Mouse (Mus musculus): Measurements from ENCODE around the gene Ubr3. TPM values are rescaled to one million over a fixed set of nuclear protein-coding genes. Genes with fewer than 3 reads are reported as not detected.

Ubr3 gene
- polyA plus RNA-seq, 1 experiment, result 63.2 TPM

DNA sequence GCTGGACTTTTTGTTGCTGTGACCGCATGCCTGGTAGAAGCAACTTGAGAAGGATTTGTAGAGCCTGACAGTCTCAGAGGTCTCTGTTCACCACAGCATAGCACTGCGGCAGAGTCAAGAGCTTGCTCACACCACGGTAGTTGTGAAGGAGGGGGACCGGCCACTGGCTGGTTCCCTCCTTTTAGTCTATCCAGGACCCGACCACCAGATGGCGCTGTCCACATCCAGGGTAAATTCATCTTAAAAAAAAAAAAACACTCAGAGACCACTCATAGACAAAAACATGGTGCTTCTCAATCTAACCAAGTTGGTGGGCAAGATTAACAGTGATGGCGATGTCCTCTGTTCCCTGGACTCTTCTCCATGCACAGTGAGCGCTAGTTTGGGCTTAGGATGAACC lies 140.2 kb downstream of the Ubr3 start:
- H3K27me3 ChIP-seq (ENCODE audit: control insufficient read depth, insufficient read depth, low read length), result no peaks in the 10 kb centered on the region
- no peaks in the 10 kb centered on the region for H3K4me1 ChIP-seq (ENCODE audit: control insufficient read depth, insufficient read depth, low read length)
- WGBS, result 79% methylated on average over 8 of the region's 8 CpGs
- TF ChIP-seq CTCF (IDR thresholded peaks at IDR 0.05; ENCODE audit: borderline replicate concordance, insufficient read depth, low read depth, low read length) (no peak), POLR2A (IDR thresholded peaks at IDR 0.05; ENCODE audit: borderline replicate concordance, insufficient read depth, low read length) (no peak)
- no peak overlapping the region for H3K27ac ChIP-seq (ENCODE audit: insufficient read depth, low read length)
- no peak for DNase-seq
- no peak overlapping the region for H3K4me3 ChIP-seq (replicated peaks; ENCODE audit: insufficient read depth, low read depth, low read length)

DNA sequence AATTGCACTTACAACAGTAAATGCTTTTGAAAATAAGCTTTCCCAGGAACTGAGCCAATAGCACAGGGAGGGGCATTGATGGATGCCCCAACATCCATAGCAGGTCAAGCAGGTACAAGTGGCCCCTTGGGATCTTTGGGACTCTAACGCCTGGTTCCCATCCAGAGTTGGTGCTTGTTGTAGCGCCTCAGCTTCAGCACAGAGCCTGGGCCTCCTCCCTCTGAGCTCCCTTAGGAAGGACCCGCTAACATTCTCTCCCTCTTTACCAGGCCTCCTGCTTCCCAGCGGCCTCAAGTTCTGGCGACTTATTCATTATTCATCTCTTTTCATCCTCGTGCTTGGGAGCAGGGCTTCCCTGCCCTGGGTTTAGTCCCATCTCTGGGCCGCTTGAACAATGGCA lies 141.7 kb downstream of the Ubr3 start, which contains the start of gene Myo3b:
TSS of gene Myo3b (plus strand) at position 375 of the 400 bp plus-strand sequence.
- WGBS, result 28% methylated on average over 7 of the region's 7 CpGs
- H3K4me1 ChIP-seq (ENCODE audit: control insufficient read depth, insufficient read depth, low read length), result no peaks in the 10 kb centered on the region
- no peak within 1 kb of the TSS for H3K4me3 ChIP-seq (replicated peaks; ENCODE audit: insufficient read depth, low read depth, low read length)
- H3K27ac ChIP-seq (ENCODE audit: insufficient read depth, low read length), result no peak within 1 kb of the TSS
- no peak for DNase-seq
- no peaks in the 10 kb centered on the region for H3K27me3 ChIP-seq (ENCODE audit: control insufficient read depth, insufficient read depth, low read length)
- TF ChIP-seq POLR2A (IDR thresholded peaks at IDR 0.05; ENCODE audit: borderline replicate concordance, insufficient read depth, low read length) (no peak), CTCF (IDR thresholded peaks at IDR 0.05; ENCODE audit: borderline replicate concordance, insufficient read depth, low read depth, low read length) (no peak)

DNA sequence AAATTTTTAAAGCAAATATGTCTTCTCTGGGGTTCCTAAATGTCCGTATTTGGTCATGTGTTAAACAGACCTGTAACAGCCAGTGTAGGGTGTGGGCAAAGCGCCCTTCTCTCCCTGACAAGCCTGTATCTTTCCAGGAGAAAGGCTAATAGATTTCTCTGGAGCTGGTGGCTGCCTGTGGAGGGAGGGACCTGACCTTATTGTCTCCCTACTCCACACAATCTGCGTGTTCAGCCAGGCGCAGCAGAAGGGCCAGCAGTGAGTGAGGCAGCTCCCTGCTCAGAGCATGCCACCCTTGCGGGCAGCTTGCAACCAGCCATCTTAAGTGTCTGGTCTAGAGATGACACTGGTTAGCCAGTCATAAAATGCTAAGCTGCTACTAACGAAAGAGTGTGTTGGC lies 147.4 kb downstream of the Ubr3 start:
- TF ChIP-seq POLR2A (IDR thresholded peaks at IDR 0.05; ENCODE audit: borderline replicate concordance, insufficient read depth, low read length), result no peak
- TF ChIP-seq CTCF (IDR thresholded peaks at IDR 0.05; ENCODE audit: borderline replicate concordance, insufficient read depth, low read depth, low read length), result no peak
- 21% methylated on average over 6 of the region's 6 CpGs for WGBS
- H3K27ac ChIP-seq (ENCODE audit: insufficient read depth, low read length), result no peak overlapping the region

GRCm38 (mm10) chr2:70047868-70048267 lies 150.8 kb downstream of the Ubr3 start:
- WGBS, result 84% methylated on average over 11 of the region's 11 CpGs

More for the DNA sequence above, 147.4 kb downstream of the Ubr3 start:
- Histone ChIP-seq H3K4me3 (replicated peaks; ENCODE audit: insufficient read depth, low read depth, low read length) (no peak overlapping the region), H3K27me3 (ENCODE audit: control insufficient read depth, insufficient read depth, low read length) (no peaks in the 10 kb centered on the region), H3K4me1 (ENCODE audit: control insufficient read depth, insufficient read depth, low read length) (no peaks in the 10 kb centered on the region)
- DNase-seq, result no peak

DNA sequence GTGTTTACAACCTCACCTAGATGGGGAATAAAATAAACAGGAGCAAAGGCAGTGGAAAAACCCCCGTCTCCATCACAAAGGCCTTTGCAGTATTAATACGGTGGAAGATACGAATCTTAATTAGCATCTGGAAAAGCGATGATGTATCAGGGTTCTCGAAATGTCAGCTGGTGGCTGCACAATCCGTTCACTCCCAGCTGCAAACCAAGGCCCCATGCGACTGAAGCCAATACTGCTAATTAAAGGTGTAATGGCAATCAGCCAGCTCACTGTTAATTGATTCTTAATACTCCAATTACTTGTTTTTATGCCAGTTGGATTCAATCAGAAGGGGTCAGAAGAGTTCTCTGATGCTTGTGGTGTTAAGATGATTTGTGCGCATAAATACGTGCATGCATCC lies 156.8 kb downstream of the Ubr3 start:
- 69% methylated on average over 9 of the region's 9 CpGs for WGBS
- Histone ChIP-seq H3K4me1 (ENCODE audit: control insufficient read depth, insufficient read depth, low read length) (no peaks in the 10 kb centered on the region), H3K27ac (ENCODE audit: insufficient read depth, low read length) (no peak overlapping the region), H3K4me3 (replicated peaks; ENCODE audit: insufficient read depth, low read depth, low read length) (no peak overlapping the region), H3K27me3 (ENCODE audit: control insufficient read depth, insufficient read depth, low read length) (no peaks in the 10 kb centered on the region)
- TF ChIP-seq CTCF (IDR thresholded peaks at IDR 0.05; ENCODE audit: borderline replicate concordance, insufficient read depth, low read depth, low read length) (no peak), POLR2A (IDR thresholded peaks at IDR 0.05; ENCODE audit: borderline replicate concordance, insufficient read depth, low read length) (no peak)
- DNase-seq, result no peak

More at GRCm38 (mm10) chr2:70047868-70048267, 150.8 kb downstream of the Ubr3 start:
- no peak overlapping the region for H3K4me3 ChIP-seq (replicated peaks; ENCODE audit: insufficient read depth, low read depth, low read length)
- no peak overlapping the region for H3K27ac ChIP-seq (ENCODE audit: insufficient read depth, low read length)
- no peak for DNase-seq
- H3K27me3 ChIP-seq (ENCODE audit: control insufficient read depth, insufficient read depth, low read length), result no peaks in the 10 kb centered on the region
- no peaks in the 10 kb centered on the region for H3K4me1 ChIP-seq (ENCODE audit: control insufficient read depth, insufficient read depth, low read length)
- TF ChIP-seq CTCF (IDR thresholded peaks at IDR 0.05; ENCODE audit: borderline replicate concordance, insufficient read depth, low read depth, low read length), result no peak
- no peak for TF ChIP-seq POLR2A (IDR thresholded peaks at IDR 0.05; ENCODE audit: borderline replicate concordance, insufficient read depth, low read length)

DNA sequence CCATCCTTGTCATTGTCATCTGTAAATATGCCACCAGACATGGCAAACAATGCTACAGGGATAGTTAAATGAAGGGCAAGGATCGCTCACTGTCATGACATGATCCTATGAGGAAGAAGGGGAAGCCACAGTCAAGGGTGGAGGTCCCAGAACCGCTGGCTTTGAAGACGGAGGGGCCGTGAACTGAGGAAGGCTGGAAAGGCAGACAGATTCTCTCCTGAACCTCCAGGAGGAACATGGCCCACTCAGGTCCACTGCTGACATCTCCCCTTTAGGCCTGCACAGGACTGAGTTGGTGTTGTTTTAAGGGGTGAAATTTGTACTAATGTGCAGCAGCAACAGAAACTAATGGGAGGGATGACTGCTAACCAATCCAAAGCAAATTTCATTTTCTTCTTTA lies 161.2 kb downstream of the Ubr3 start:
- no peaks in the 10 kb centered on the region for H3K4me1 ChIP-seq (ENCODE audit: control insufficient read depth, insufficient read depth, low read length)
- no peak overlapping the region for H3K27ac ChIP-seq (ENCODE audit: insufficient read depth, low read length)
- TF ChIP-seq CTCF (IDR thresholded peaks at IDR 0.05; ENCODE audit: borderline replicate concordance, insufficient read depth, low read depth, low read length) (no peak), POLR2A (IDR thresholded peaks at IDR 0.05; ENCODE audit: borderline replicate concordance, insufficient read depth, low read length) (no peak)
- 94% methylated on average over 4 of the region's 4 CpGs for WGBS
- no peak overlapping the region for H3K4me3 ChIP-seq (replicated peaks; ENCODE audit: insufficient read depth, low read depth, low read length)
- no peaks in the 10 kb centered on the region for H3K27me3 ChIP-seq (ENCODE audit: control insufficient read depth, insufficient read depth, low read length)
- DNase-seq, result no peak

- no peaks in the 10 kb centered on the region for H3K4me1 ChIP-seq (ENCODE audit: control insufficient read depth, insufficient read depth, low read length)
- H3K4me3 ChIP-seq (replicated peaks; ENCODE audit: insufficient read depth, low read depth, low read length), result no peak overlapping the region
- TF ChIP-seq CTCF (IDR thresholded peaks at IDR 0.05; ENCODE audit: borderline replicate concordance, insufficient read depth, low read depth, low read length) (no peak), POLR2A (IDR thresholded peaks at IDR 0.05; ENCODE audit: borderline replicate concordance, insufficient read depth, low read length) (no peak)
- no peaks in the 10 kb centered on the region for H3K27me3 ChIP-seq (ENCODE audit: control insufficient read depth, insufficient read depth, low read length)
- WGBS, result 44% methylated on average over 11 of the region's 11 CpGs
- no peak overlapping the region for H3K27ac ChIP-seq (ENCODE audit: insufficient read depth, low read length)
- DNase-seq, result no peak
Measured at GRCm38 (mm10) chr2:70060359-70061345, 163.6 kb downstream of the Ubr3 start.

GRCm38 (mm10) chr2:70065116-70065515 lies 168.1 kb downstream of the Ubr3 start:
- Histone ChIP-seq H3K4me3 (replicated peaks; ENCODE audit: insufficient read depth, low read depth, low read length) (no peak overlapping the region), H3K27ac (ENCODE audit: insufficient read depth, low read length) (no peak overlapping the region), H3K4me1 (ENCODE audit: control insufficient read depth, insufficient read depth, low read length) (no peaks in the 10 kb centered on the region), H3K27me3 (ENCODE audit: control insufficient read depth, insufficient read depth, low read length) (no peaks in the 10 kb centered on the region)
- no peak for DNase-seq
- WGBS, result 80% methylated on average over 6 of the region's 6 CpGs
- TF ChIP-seq CTCF (IDR thresholded peaks at IDR 0.05; ENCODE audit: borderline replicate concordance, insufficient read depth, low read depth, low read length), result no peak
- TF ChIP-seq POLR2A (IDR thresholded peaks at IDR 0.05; ENCODE audit: borderline replicate concordance, insufficient read depth, low read length), result no peak

Measured in cerebellum, adult 2 months (tissue).